Mouse (Mus musculus) olfactory bulb, adult 2 months (tissue): Measurements from ENCODE around the gene Dguok.
A peak's percentile ranks its signal among the peaks of the same experiment; 100 is the strongest.

ENCODE experiments used
- CTCF ChIP-seq: fragments of 200-500 bp; IDR thresholded peaks from 2 replicates; pipeline ENCODE4 v1.5.1; 2012; ENCODE audit warnings: low read depth, mild to moderate bottlenecking, low read length, moderate library complexity; ENCODE audit not compliant: insufficient read depth
- POLR2A ChIP-seq: fragments of 200-500 bp; IDR thresholded peaks from 2 replicates; pipeline ENCODE4 v1.6.1; 2012; ENCODE audit warnings: mild to moderate bottlenecking, low read depth, low read length, moderate library complexity; ENCODE audit not compliant: insufficient read depth

DNA sequence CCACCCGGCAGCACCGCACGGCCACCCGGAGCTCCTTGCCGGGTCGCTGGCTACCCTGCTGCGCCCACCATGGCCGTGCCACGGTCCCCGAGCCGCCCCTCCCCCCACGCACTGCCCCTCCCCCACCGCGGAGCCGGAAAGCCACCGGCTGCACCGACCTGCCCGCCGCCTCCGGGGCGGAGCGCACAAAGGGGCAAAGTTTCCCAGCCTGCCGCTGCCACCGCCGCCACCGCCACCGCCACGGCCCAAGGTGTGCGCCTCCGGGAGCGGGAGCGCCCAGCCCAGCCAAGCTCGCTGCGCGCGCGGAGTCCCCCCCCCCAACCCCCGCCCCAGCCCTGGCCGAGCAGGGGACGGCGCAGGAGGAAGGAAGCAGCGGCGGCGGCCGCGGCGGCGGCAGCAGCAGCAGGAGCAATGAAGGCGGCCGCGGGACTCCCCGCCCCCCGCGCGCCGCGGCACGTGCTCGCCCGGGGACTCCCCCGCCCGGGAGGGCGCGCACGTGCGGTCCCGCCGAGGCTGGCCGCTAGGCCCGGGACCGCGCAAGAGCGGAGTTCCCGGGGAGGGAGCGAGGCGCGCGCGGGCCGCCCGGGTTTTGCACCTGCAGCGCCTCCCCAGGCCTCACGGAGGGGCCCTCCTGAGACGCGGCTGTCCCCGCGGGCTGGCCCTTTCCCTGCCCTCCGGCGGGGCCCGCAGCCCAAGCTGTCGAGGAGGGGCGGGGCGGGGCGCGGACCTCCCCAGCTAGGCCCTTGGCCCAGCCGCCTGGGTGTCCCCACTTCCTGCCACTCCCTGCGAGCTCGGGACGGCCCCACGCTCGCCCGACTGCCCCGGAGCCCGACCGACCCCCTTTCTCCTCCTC is 50.4 kb downstream of the Dguok start:
- TF ChIP-seq CTCF = no peak
- TF ChIP-seq POLR2A = peak; percentile 26; the same call in 1 of the 2 replicates
